Mouse (Mus musculus) bone marrow macrophage, adult 2 months (primary cell): ENCODE results near the gene Dqx1. TPM values are rescaled to one million over a fixed set of nuclear protein-coding genes. Genes with fewer than 3 reads are reported as not detected.

Experiments
- H3K27ac ChIP-seq: 2 replicates; pipeline ENCODE4 v1.5.1; 2012; ENCODE audit warnings: low read depth, low read length; ENCODE audit not compliant: insufficient read depth
- H3K4me1 ChIP-seq: 2 replicates; pipeline ENCODE4 v1.6.1; 2012; ENCODE audit warnings: low read length; ENCODE audit not compliant: control insufficient read depth, insufficient read depth
- H3K4me3 ChIP-seq: 2 replicates; pipeline ENCODE4 v1.5.1; 2012; ENCODE audit warnings: mild to moderate bottlenecking, low read length, moderate library complexity; ENCODE audit not compliant: insufficient read depth
- CTCF ChIP-seq: IDR thresholded peaks from 2 replicates; pipeline ENCODE4 v1.5.1; 2012; ENCODE audit warnings: low read depth, mild to moderate bottlenecking, low read length, moderate library complexity
- POLR2A ChIP-seq: IDR thresholded peaks from 2 replicates; pipeline ENCODE4 v1.6.1; 2012; ENCODE audit warnings: mild to moderate bottlenecking, low read depth, low read length, borderline replicate concordance
- polyA plus RNA-seq: library from polyadenylated mRNA; stranded (reverse); fragments of >200 nt; gene quantifications from 2 replicates; pipeline ENCODE4 v1.2.4, GENCODE M21; 2012; ENCODE audit not compliant: missing spikeins, insufficient read depth, insufficient read length

The Dqx1 gene
- polyA plus RNA-seq, 1 experiment, result 0.83 TPM

GRCm38 (mm10) chr6:83086121-83087035 lies 28.7 kb downstream of the Dqx1 start, which contains the start of gene Lbx2:
Lbx2 (plus strand) TSS chr6:83086367.
- no peak within 1 kb of the TSS for H3K27ac ChIP-seq
- TF ChIP-seq CTCF (no peak), POLR2A (no peak)
- peak within 1 kb of the TSS; percentile 53 for H3K4me3 ChIP-seq
- H3K4me1 ChIP-seq, result peaks cover 2% of the 10 kb centered on the region; the same call in 1 of the 2 replicates

- Histone ChIP-seq H3K4me1 (peaks cover 6% of the 10 kb centered on the region; the same call in 1 of the 2 replicates), H3K27ac (no peak overlapping the region), H3K4me3 (0 out of 2 replicates have a peak overlapping the region, but pooled peaks have one; percentile 11)
- TF ChIP-seq POLR2A (no peak), CTCF (no peak)
These were observed 29.7 kb downstream of the Dqx1 start for GRCm38 (mm10) chr6:83087205-83087925.

- TF ChIP-seq POLR2A (no peak), CTCF (no peak)
- H3K4me1 ChIP-seq, result peaks cover 11% of the 10 kb centered on the region
- no peak overlapping the region for H3K27ac ChIP-seq
- H3K4me3 ChIP-seq, result no peak overlapping the region
These were observed 30.2 kb downstream of the Dqx1 start for GRCm38 (mm10) chr6:83087926-83088260.

- TF ChIP-seq CTCF (no peak), POLR2A (no peak)
- no peak overlapping the region for H3K4me3 ChIP-seq
- H3K27ac ChIP-seq, result no peak overlapping the region
- H3K4me1 ChIP-seq, result peaks cover 9% of the 10 kb centered on the region
These were observed 34.9 kb downstream of the Dqx1 start for GRCm38 (mm10) chr6:83092416-83093127.

- Histone ChIP-seq H3K4me3 (no peak overlapping the region), H3K27ac (no peak overlapping the region)
These were observed 38.3 kb downstream of the Dqx1 start for GRCm38 (mm10) chr6:83095968-83096367.

GRCm38 (mm10) chr6:83098411-83098810 lies 40.8 kb downstream of the Dqx1 start:
- Histone ChIP-seq H3K4me3 (no peak overlapping the region), H3K27ac (no peak overlapping the region), H3K4me1 (peaks cover 10% of the 10 kb centered on the region)
- TF ChIP-seq POLR2A, result no peak
- no peak for TF ChIP-seq CTCF

More at GRCm38 (mm10) chr6:83095968-83096367, 38.3 kb downstream of the Dqx1 start:
- TF ChIP-seq CTCF, result no peak
- peaks cover 11% of the 10 kb centered on the region for H3K4me1 ChIP-seq

- peak within 1 kb of the TSS; percentile 76 for H3K27ac ChIP-seq
- H3K4me1 ChIP-seq, result peaks cover 10% of the 10 kb centered on the region
- no peak for TF ChIP-seq POLR2A
- TF ChIP-seq CTCF, result peak; percentile 64
- H3K4me3 ChIP-seq, result peak within 1 kb of the TSS; percentile 87
These were observed 43.7 kb downstream of the Dqx1 start, which contains the start of the genes Ccdc142 and Gm42688 for GRCm38 (mm10) chr6:83101316-83101687. Ccdc142 (plus strand) TSS chr6:83101601. Gm42688 (plus strand) TSS chr6:83101617.

GRCm38 (mm10) chr6:83101688-83102556 lies 44.3 kb downstream of the Dqx1 start:
- Histone ChIP-seq H3K27ac (peak overlapping the region; percentile 76), H3K4me3 (peak overlapping the region; percentile 87), H3K4me1 (peaks cover 10% of the 10 kb centered on the region)
- TF ChIP-seq CTCF, result no peak
- TF ChIP-seq POLR2A, result no peak
